Mouse (Mus musculus) liver, adult 2 months (tissue): Measurements from ENCODE around the gene Zc3h13.

Source experiments
- CTCF ChIP-seq: fragments of 200-500 bp; IDR thresholded peaks from 2 replicates; pipeline ENCODE4 v1.5.1; 2011; ENCODE audit warnings: low read depth, low read length, control low read depth
- POLR2A ChIP-seq: fragments of 200-500 bp; IDR thresholded peaks from 2 replicates; pipeline ENCODE4 v1.6.1; 2011; ENCODE audit warnings: low read length, control low read depth; ENCODE audit not compliant: insufficient read depth; ENCODE audit errors: extremely low read depth

- no peak for TF ChIP-seq POLR2A
- TF ChIP-seq CTCF, result no peak
Observed at GRCm38 (mm10) chr14:75279716-75280115, 4.5 kb upstream of the Zc3h13 start.
